Mouse (Mus musculus) brain, adult 2 months (tissue): ENCODE measurements around the gene Plac1.
A peak's percentile ranks its signal among the peaks of the same experiment; 100 is the strongest.

Experiments used
- DNase-seq: peaks from one replicate; pipeline ENCODE4 v3.0.0; 2011; ENCODE audit warnings: low read depth, low spot score

Gene Plac1

GRCm38 (mm10) chrX:53201616-53202015 lies 38.3 kb downstream of the Plac1 start:
- DNase-seq = no peak

DNA sequence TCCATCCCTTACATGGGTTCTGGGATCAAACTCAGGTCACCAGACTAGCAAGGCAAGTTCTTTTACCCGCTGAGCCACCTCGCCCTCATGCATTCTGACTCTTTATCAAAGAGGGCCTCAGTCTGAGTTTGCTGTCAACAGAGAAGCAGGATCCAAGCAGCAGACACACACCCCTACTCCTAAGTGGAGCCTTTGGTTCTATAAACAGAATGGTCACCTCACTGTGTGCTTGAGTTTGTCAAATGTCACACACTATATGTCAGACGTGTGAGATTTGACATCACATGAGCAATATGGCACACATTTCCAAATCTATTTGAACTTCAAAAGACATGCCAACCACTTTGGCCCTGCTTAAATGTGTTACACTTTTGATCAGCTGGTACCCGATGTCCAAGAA lies 42.2 kb downstream of the Plac1 start:
- no peak for DNase-seq

GRCm38 (mm10) chrX:53196392-53196791 lies 43.5 kb downstream of the Plac1 start:
- DNase-seq = no peak

DNA sequence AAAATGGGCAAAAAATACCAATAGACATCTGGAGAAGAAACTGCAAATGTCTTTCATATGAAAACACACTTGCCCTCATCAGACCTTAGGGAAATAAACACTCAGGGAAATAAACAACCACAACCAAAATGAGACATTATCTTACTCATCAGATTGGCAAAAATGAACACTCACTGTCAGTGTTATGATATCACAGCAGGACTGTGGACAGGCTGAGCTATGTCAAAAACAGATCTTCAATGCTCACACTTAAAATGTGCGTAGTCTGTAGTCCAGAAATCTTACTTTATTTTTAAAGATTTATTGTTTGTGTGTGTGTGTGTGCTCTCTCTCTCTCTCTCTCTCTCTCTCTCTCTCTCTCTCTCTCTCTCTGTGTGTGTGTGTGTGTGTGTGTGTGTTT lies 51.2 kb downstream of the Plac1 start:
- no peak for DNase-seq

- no peak for DNase-seq
Observed at GRCm38 (mm10) chrX:53179801-53180200, 60.1 kb downstream of the Plac1 start.

DNA sequence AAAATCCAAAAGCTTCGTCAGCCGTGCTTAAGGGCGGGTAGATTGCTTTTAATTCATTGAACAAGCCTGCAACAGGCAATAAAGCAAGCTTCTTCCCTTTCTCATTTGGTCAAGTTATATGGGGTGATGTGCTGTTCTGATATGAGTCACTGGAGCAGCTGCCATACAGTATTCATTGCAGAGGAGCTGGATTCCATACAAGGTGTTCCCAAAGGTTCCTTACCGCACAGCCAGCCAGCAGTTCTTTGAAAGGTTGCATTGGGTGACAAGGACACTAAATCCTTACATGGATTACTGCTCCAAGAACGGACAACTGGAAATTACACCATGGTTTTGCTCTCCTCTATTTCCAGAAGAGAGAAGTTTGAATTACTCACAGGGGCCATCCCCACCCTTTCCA lies 63.6 kb downstream of the Plac1 start:
- DNase-seq = no peak

DNA sequence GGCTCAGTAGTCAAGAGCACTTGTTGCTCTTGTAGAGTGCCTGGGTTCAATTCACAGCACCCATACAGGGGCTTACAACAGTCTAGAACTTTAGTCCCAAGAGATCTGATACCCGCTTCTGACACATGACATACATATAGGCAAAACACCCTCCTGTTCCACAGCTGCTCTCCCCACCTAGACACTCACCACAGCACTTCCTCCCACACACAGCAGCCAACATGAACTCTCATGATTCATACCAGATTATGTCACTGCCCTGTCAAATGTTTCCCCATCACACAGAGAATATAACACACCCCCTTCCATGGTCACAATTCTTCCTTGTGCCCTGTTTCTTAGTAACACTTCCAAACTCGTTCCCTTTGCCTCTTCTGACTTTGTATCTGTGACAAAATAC lies 71.3 kb downstream of the Plac1 start:
- DNase-seq = no peak

- DNase-seq = peak; percentile 13
Observed at GRCm38 (mm10) chrX:53166901-53167525, 72.9 kb downstream of the Plac1 start.

- DNase-seq = no peak
Observed at GRCm38 (mm10) chrX:53166251-53166900, 73.5 kb downstream of the Plac1 start.

GRCm38 (mm10) chrX:53162589-53162988 lies 77.3 kb downstream of the Plac1 start:
- DNase-seq = no peak

DNA sequence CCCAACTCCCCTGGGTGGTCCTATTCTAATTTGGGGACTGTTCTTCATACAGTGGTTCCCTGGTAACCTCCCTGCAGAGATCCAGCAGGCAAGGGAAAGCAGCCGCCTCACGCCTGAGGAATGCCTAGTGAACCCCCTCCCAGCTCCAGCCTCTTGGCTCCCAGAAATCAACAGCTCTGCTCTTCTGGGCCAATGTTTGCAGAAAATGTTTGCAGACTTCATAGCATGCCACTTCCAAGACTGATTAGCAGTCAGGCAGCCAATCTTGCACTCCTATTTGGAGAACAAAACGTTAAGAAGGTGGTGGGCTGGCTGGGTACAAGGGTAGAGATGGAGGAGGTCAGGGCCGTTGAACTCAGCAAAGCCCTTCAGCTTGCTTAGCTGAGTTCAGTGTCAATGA lies 78.3 kb downstream of the Plac1 start:
- DNase-seq = no peak

GRCm38 (mm10) chrX:53161115-53161514 lies 78.8 kb downstream of the Plac1 start:
- no peak for DNase-seq

DNA sequence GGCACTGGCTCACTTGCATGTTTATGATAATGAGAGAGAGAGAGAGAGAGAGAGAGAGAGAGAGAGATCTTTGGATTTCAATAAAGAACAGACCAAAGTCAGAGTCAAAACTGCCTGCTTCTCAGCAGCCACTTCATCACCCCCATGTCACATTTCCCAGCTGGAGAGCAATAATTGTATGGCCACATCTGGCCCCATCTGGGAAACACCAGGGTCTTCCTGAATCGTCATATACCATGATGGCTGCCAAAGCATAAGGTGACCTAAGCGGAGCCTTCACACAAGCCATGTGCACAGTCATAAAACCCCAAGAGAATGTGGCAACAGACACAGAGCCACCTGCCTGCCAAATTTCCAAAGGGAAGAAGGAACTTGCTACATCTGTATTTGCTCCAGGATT lies 91.9 kb downstream of the Plac1 start:
- no peak for DNase-seq

DNA sequence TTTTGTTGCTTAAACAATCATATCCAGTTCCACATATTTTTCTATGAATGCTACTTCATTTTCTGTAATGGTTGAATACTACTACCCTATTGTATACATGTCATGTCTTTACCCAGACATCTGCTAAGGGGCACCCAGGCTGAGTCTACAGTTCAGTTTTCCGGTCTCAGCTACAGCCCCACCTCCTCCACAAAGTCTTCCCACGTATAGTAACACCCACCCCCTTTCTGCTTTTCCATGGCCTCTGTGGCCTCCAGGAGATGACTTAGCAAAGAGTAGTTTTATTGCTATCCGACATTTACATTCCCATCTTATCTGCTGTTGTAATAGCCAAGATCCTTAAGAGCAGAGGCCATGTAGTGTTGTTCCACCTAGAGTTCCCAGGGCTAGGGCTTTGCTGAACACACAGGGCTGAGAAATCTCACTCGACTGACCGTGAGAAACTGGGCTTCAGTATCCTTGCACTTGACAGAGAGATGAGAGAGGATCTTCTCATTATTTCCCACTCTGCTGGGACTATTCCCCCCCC lies 93.5 kb downstream of the Plac1 start:
- no peak for DNase-seq

DNA sequence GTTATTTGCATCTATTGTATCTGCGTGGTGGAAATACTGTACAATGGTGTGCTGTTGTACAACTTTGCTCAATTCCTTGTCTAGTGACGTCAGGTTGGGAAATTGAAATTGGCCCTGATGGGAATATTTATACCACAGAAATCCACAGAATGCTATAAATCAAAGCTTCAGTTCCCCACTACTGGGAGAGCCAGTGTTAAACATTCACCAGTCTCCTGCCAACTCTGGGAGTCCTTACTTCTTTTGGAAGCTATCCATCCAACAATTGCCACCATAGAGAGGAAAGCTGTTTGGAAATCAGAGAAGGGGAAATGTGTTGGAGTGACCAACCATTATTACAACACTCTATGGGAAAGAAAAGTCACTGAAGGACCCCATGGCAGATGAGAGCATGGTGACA lies 100.3 kb downstream of the Plac1 start:
- no peak for DNase-seq

- no peak for DNase-seq
Observed at GRCm38 (mm10) chrX:53137066-53137465, 102.8 kb downstream of the Plac1 start.

DNA sequence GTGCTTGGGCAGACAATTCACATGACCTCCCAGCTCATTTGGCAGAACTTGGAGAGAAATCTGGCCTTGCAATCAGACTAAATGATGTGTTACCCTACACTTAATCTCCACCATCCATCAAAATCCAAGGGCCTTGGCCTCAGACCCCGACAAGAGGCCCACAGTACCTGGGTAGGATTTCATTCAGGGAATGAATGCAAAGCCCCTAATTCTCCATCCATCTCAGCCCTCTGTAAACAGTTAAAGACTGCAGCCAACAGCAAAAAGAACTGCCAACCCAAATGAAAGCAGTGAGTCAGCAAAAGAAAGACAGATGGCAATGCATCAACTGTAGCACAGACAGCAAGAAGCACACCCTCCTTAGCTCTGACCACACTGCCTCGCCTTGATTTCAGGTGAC lies 110.4 kb downstream of the Plac1 start:
- DNase-seq = no peak

DNA sequence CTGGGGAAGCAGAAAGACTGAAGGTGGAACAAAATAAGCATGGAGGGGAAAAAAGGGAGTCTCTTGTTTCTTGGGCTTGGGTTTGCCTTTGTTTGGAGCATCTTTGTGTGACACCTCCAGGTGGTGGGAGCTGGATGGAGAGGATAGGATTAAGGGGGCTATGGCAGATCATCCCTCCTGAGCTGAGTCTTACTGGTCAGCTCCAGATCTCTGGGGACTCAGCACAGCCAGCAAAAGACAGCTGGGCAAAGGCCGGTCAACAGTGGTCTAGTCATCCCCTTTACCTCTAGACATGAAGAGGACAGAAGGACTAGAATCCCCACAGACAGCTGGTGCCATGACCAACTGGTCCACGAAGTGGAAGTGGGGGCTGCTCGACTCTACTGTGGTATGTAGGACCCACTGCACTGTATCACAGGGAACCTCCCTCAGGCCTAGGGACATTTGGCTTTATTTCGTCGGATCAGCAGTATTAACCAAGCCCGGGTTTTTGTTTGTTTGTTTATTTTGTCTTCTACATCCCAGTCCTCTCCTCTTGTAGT lies 113.3 kb downstream of the Plac1 start:
- no peak for DNase-seq

- no peak for DNase-seq
Observed at GRCm38 (mm10) chrX:53125838-53126467, 114.0 kb downstream of the Plac1 start.

DNA sequence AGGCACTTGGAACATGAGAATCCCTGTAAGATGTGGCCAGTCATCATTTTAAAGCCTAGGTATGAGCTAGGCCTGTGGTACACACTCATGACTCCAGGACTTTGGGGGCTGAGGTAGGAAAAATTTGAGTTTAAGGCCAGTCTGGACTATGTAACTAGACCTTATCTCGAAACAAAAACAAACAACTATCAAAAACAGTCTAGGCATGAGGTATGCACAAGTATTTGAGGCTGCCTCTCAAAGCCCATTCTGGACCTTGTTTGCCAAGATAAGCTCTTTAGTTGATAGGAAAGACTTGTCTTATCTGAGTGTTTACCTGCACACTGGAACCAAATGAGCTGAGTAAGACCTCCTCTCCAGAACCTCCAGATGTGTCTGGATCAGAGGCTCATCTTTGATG lies 116.3 kb downstream of the Plac1 start:
- no peak for DNase-seq

GRCm38 (mm10) chrX:53118631-53119030 lies 121.3 kb downstream of the Plac1 start:
- DNase-seq = peak; percentile 17

GRCm38 (mm10) chrX:53118019-53118418 lies 121.9 kb downstream of the Plac1 start:
- no peak for DNase-seq

DNA sequence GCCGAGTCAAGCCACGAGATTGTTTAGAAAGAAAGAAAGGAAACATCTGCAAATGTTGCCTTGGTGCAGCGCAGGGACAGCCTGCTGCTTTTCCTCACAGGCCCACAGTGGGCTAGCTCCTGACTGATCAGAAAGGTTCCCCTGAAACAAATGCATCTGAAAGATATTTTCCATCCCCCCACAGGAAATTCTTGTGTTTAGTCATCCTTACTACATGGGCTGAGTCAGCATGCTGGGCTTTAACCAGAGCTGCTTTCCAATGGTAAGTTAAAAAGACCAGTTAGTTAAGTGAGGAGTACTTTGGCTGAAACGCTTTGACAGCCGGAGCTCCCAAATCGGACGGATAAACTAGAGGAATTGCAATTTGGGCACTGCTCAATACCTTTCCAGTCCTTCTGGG lies 124.9 kb downstream of the Plac1 start:
- no peak for DNase-seq
